Mouse (Mus musculus) CD4-positive, CD25-positive, alpha-beta regulatory T cell, adult 4 months (primary cell): Measurements from ENCODE around the gene Ntng1. TPM values are rescaled to one million over a fixed set of nuclear protein-coding genes. Genes with fewer than 3 reads are reported as not detected.

ENCODE experiments used
- ATAC-seq: one replicate; pipeline ENCODE4 v1.8.0; 2017
- polyA plus RNA-seq, 2 experiments: library from polyadenylated mRNA; unstranded; fragments of 100-300 nt; shearing (Covaris generic); gene quantifications; one replicate each; pipeline ENCODE4 v1.2.1; 2017

Gene Ntng1
- polyA plus RNA-seq: not detected

DNA sequence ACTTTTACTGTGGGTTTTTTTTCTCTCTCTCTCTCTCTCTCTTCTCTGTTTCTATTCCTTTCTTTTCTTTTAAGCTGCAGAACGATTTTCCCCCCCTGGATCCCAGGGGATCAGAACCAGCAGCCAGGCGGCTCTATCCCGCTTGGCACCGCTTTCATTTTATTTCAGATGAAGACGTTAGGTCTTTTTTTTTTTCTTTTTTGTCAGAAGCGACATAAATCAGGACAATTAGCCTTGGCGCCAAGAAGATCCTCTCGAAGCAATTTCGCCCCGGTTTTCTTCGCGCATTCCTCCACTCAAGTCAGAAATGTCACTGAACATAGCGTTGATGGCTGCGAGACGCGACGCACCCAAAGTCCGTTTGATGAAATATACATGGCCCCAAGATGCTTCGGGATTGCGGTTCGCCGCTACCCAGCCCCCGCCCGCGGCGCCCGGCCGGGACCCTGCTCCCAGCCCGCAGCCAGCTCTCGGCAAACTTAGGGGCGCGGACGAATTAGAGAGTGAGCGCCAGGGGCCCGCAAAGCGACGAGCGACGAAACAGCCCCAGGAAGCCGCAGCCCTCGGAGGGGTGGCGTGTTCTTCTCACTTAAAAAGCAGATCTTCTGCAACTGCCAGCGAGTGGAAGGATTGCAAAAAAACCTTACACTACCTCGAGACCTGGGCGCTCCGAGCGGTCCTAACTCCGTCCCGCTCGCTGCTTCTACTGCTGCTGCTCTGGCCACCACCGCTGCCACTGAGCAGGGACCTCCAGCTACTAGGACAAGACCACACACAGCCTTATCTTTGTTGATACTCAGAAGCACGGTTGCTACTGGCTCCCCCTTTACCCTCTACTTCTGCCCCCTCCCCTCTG is at the start of gene Ntng1:
TSS of gene Ntng1 (minus strand) at position 806 of the 856 bp plus-strand sequence.
- no peak for ATAC-seq

DNA sequence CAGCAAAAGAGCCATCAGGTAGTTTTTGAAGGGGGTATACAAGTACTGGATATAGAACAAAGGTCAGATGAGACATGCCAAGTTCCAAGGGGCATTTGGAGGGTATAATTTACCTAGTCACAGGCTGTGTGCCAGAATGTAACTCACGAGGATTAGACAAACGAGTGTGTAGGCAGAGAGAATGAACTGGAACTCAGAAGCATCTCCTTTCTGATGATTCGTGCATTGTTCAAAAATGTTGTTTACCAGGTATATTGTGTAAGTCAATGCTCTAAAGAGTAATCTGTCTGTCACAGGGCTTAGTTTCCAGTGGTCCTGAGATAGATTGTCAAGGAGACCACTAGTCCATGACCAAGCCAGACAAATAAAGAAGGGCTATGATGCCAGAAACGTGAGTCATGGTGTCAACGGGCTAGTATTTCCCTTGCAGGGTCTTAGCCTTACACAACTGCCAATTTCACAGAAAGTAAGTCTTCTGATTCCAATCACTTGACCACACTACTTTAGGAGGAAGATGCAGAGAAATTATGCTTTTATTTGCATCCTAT is 43.7 kb upstream of the Ntng1 start:
- ATAC-seq: no peak

DNA sequence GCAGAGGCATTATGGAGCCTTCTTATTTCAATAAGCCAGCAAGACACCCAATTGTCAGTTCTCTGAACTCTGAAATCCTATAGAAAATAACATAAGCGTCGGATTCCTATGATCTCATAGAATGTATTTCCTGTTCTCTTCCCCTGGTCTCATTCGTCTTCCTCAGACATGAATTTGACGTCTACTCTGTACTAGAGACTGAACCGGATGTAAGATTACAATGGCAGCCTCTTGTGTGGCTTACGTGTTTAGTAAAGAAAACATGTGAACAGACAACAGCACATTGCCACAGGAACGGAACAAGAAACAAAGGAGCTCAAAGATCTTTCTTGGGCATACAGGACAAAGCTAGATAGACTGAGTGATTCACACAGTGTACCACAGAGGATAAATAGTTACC is 5.3 kb upstream of the Ntng1 start:
- ATAC-seq: no peak

DNA sequence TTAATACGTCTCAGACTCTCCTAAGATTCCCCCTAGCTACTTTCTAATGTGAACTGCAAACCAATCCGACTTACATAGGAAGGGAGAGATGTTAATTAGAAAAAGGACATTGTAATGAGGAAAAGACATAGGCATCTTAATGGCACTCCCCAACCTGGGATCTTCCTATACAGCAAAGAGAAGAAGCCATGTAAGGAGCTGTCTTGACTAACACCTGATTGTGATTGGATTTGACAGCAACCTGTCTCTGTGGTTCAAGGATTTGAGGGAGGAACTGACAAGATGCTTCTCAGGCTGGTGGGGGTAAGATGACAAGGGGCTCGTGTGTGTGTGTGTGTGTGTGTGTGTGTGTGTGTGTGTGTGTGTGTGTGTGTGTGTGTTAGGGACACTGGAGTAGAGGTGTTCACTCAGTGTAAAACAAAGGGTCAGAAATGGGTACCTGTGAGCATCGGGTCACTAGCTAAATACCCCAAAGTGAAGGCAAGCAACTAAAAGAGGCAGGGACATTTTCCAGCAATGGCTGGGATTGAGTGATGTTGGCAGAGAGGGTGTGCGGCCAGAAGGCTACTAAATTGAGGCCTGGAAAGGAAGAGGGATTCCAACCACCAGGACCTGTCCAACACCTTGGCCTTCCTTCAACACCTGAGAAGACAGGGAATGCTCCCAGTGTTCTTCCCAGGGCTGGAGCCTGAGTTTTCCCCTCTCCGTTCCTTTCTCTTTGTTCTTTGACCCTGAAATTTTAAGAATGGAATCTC is 667 bp upstream of the Ntng1 start:
- no peak for ATAC-seq

DNA sequence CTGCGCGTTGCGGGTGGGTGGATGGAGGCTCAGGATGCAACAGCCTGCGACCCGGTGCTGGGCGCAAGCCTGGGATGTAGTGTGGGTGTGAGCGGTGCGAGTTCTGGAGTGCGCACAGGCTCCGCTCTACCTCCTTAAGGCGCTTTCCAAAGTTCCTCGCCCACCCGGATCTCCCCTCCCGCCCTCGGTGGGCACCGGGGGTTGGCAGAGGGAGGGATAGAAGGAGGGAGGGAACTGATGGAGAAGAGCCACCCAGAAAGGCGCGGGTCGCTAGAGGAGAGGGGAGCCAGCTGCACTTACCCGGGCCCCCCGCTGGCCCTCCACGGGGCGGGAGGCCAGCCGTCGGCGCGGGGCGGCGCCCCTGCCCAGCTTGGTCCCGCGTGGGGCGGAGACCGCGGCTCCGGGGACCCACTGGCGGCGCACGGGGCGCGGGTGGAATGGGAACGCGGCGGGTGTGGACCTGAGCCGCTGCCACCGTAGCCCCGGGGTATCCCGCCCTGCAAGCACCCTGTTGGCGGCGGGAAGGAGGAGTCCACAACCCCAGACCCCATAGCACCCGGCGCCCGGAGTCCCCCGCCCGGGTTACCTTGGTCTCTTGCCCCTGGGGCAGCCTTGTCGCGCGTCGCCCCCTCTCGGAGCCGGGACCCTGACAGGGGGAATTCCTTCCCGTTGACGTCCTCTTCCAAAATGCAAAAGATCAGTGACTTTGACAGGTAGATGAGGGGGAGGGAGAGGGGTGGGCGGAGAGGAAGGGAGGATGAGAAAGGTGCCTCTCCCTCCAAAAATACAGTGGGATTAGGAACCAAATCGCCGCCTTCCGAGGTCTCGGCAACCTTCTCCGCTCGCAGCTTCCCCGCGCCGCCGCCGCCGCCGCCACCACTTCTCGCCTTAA is 1.3 kb downstream of the Ntng1 start:
- ATAC-seq: no peak

DNA sequence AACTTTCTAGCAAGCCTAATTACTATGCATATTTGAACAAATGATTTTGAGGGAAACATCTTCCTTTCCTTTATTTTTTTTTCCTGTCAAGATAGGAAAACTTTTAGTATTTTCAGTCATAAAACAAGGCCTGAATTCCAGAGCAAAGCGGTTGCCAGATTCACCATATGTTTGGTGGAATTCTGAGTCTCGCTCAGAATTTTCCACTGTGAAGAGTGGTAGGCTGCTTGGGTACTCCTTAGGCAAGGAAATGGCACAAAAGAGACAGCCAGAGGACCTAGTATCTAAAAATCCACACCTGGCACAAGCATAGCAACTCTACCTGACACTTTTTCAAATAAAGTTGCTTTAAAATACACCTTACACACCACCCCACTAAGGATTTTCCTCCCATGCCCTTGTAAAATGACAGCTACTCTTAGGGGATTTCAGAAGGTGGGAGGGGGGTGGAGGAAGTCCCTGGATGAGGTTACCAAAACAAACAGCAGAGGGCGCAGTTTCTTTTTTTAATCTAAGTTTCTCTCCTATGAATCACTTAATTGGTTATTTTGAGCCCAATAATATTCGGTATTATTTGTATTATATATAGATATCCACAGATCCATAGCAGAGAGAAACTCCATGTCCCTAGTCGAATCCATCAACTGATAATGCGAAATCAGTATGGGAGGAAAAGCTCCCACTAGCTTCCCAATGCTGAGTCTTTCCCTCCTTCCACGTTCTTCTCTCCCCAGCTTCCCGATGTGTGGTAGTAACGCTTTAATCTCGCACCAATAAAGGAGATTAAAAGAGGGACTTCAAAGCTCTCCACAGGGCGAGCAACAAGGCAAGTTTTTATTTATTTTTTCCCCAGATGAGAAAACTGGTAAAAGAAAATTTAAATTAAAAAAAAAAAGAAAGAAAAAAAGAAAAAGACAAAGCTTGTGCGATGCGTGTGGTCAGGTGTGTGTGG is 2.2 kb downstream of the Ntng1 start:
- peak; percentile 49 for ATAC-seq

DNA sequence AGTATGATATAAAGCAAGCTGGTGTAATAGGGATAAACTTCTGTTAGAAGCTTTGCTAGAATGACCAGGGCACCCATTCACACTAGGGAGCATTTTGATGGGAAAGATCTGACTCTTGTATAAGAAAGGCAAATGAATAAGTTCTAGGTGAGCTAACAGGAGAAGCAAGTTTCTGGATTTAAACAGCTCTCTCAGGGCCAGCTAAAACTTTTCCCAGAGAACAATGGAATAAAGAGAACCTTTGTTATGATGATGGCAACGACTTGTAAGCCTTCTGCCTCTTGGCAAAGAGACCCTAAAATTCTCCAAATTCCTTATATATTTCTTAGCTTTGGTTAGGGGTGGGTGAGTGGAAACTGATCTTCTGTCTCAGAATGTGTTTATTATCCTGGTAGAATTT is 7.7 kb downstream of the Ntng1 start:
- no peak for ATAC-seq

DNA sequence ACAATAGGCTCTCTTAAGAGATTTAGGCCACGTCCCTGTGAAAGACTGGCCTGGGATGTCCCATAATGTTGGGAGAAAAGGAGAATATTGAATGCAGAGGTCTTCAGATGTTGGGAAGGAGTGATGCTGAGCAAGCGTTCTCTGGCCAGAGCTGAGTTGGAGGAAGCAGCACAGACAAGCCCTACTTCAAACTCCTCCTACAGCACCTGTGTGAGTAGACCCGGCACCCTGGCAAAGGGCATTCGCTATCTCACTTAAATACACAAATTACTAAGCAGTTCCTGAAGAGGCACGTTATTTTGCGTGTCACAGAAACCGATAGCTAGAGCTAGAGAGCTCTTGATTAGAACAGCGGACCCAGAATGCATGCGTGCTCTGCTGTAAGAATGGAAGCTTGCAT is 10.7 kb downstream of the Ntng1 start:
- ATAC-seq: no peak

DNA sequence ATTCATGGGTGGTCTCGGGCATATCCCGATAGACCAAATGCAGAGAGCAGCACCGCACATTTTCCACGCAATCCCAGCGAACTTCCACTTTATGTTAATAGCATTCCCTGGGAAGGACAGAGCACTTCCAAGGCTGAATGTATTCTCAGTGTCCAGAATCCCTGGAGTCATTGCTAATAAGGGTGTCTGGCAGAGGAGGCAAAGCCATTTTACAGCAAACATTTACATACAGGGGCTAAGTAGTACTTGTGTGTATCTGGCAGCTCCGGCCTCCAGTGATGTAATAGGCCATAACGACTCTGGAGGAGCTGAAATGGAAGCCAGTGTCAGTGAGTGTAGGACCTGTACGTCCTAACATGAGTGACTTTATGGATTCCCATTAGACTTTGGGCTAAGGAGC is 11.5 kb downstream of the Ntng1 start:
- no peak for ATAC-seq

DNA sequence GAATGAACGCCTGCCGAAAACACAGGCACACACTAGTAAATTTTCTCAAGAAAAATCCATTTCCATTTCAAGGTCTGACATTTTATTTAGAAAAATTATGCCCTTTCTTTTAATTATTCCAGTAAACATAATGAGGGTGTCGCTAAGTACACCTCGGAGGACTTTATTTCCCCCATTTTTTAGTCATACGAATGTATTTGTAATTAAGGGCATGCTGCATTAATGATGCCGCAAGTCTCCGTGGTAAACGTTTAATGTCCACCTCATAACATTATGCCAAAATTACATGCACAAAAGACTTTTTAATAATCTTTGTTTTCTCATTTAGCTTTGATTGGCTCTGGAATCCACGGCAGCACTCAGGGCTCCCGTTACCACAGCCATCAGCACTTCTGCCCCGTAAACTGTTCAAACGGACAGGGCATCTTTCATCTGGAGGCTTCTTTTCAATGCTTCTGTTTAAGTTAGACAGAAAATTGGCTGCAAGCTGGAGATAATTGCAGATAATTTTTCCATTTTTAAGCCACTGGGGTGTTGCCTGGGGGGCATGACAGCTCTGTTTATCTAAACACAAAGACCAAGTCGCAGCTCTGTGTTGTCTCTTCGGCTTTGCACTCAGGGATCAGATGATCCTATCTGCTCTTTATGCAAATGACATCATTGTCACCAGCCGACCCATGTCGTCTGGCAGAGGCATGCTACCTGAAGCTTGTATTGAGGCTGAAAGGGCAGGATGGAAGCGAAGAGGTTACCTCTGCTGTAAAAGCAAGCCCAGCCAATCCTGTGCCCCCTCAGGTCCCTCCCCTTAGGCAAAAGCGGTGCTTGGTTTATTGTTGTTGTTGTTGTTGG is 12.5 kb downstream of the Ntng1 start:
- no peak for ATAC-seq

DNA sequence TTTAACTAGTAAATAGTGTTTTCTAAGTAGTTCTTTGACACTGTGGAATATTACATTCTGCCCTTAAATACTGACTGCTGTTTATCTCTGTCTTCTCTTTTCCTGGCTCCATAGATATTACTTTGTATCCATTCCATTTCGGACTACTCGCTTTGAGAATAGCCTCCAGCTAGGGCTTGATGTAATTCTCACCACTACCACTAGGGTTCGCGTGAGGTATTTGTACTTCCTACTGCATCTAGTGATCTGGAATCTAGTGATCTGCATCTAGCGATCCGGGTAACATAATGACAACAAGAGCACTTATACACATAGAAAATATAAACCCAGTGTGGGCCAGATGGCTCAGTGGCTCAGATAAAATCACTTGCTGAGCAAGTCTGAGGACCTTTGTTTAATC is 14.2 kb downstream of the Ntng1 start:
- no peak for ATAC-seq

DNA sequence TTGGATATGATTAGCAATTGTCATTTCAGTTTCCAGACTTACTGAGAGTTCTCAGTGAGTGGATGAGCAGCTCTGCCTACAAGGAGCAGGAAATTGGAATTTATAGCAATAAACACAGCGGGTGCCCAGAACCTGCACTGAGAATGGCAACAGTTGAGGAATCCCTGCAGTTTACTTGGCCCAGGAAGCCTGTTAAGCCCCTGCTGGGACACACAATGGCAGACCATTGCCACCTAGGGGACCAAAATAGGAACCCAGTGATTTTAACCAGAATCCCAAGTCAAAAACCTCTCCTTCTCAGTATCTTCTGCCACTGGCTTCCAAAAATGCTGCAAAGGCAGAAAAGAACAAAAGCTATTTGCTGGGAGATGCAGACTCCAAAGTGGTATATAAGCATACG is 37.8 kb downstream of the Ntng1 start:
- ATAC-seq: no peak

DNA sequence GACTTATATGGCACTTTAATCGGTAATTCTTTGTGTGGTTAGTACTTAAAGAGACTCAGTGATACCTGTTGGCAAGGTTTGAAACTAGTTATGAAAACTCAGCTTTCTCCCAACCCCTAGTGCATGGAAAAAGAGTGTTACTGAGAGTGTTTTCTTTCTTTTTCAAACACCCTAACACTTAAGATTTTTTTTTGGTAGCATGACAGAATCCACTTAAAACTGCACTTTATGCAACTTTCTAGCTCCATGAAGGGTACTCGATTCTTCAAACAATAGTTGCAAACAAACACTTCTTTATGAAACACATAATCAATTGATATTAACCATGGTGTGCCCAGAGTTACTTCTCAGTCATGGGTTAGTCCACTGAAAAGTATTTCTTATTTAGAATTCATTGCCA is 49.4 kb downstream of the Ntng1 start:
- ATAC-seq: no peak

DNA sequence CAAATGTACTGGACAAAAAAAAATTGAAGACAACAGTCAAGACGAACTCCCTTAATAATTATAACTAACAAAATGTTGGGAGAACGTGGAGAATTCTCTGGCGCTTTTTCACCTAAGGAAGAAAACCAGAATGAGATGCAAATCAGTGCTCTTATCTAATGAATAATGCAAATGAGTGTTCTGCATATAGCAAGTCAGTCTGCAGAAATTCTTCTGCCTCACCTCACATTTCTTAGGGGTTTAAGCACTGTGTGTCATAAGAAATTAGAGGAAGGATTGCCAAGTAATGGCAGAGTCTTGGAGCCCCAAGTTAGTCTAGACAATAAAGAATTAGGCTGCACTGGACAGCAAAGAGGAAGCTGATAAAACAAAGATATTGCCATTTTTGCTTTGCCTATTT is 49.8 kb downstream of the Ntng1 start:
- no peak for ATAC-seq

DNA sequence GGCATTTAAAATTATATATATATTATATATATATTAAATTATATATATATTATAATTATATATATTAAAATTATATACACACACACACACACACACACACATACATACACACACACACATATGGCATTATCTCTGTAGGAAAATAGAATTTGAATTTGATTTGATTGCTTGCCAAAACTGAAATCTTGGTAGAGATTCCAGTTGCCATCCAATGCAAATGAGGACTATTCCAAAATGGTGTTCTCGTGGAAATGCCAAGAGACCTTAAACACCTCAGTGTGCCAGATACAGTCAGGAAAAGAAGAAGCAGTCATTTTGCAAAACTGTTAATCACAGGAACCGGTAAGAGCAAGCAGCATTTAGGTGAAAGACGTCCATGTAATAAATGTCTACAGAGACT is 51.3 kb downstream of the Ntng1 start:
- no peak for ATAC-seq

DNA sequence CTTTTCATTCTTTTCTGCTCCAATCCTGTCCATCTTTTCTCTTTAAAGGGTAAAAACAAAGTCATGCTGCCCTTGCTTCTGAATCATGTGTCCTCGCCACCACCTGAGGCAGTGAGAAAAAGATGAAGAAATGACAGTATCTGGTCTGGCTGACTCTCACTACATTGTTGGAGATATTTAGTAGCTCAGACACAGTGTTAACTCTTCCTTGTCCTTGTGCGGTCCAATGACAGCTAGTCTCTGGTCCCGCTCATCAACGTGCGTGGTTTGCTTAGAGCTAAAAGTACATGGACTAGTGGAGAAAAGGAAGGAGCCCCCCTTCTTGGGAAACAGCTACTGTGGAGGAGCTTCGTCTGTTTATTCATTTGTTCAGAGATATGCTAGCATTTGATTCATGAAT is 56.6 kb downstream of the Ntng1 start:
- ATAC-seq: no peak

DNA sequence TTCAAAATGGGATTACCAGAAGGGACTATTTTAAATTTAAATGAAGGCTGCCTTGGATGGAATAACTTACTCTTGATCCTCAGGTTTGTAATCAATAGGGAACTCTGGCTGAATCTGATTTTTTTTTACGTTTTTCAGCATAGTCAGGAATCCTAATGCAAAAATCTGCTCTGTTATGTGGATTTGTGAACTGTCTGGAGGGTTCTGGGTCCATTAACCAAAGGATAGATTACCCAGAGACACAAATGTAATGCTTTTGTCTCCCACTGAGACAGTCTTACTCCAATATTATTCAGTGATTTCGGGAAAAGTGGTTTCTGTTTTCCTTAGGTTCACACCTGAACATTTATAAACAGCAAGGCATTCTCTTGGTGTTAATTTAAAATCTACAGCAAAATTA is 58.5 kb downstream of the Ntng1 start:
- ATAC-seq: no peak

DNA sequence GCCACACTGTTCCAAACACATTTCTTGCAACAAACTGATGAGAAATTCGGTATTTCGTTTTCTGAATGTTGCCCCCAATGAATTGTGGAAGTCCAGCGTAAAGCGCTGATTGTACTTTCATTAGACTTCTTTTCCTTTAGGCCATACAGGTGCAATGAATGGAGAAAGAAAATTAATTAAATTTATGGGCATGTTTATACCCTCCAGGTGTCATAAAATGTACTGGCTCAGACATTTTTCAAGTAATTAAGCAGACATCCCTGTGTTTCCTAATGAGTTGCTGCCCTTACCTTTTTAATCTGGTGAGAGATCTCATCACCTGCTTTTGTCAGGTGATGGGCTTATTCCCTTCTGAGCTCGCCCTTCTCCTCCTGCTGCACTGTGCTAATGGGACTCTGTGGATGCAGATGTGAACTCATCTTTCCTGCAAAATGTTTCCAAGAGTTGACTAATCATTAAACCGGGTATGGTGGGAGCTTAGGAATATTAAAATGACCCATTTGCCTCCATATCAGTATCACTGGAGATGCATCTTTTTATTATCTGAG is 79.0 kb downstream of the Ntng1 start:
- ATAC-seq: no peak

DNA sequence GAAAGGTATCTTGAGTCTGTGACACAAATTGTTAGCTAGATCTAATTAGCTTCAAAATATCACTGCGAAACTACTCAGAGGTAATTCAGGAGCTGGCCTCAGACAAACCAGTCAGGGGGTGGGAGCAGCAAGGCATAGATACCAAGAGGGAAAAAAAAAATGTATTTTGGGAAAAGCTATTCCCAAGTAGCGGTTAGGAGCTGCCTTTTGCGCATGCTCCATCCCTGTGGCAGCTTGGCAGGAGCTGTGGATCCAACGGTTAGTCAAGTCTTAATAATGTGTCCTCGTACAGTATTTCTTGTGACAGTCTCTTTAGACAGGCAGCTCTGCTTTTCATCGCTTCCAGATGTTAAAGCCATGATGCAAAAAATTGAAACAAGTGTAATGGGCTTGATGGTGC is 87.9 kb downstream of the Ntng1 start:
- no peak for ATAC-seq

DNA sequence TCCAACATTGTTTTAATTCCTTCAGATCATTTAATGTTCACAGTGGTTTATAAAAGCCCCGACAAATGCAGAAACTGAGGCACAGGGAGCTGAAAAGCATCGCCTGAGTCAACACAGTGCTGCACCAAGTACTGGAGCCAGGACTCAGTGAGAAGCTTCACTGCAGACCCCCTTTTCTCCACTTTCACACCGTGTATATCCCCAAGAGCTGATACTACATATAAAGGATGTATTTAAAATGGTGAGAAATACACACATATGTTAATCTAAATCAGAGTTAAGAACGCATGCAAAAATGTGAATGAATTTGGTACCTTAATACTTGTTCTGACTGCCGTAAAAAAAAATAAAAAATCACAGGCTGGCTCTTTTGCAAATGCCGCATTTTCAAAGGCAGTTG is 88.4 kb downstream of the Ntng1 start:
- ATAC-seq: no peak
